Mouse (Mus musculus): ENCODE measurements around the gene Tbc1d1. TPM values are rescaled to one million over a fixed set of nuclear protein-coding genes. Genes with fewer than 3 reads are reported as not detected.

Tbc1d1 gene
- total RNA-seq, 2 experiments from 2014 or later, result 16.2 to 20.2 TPM

- intact Hi-C loops (cut with DNase I), result no loop called here
- no peak for DNase-seq (ENCODE audit: low spot score in 2 of 2)
Measured at GRCm38 (mm10) chr5:64386996-64387395, 230.9 kb downstream of the Tbc1d1 start.

DNA sequence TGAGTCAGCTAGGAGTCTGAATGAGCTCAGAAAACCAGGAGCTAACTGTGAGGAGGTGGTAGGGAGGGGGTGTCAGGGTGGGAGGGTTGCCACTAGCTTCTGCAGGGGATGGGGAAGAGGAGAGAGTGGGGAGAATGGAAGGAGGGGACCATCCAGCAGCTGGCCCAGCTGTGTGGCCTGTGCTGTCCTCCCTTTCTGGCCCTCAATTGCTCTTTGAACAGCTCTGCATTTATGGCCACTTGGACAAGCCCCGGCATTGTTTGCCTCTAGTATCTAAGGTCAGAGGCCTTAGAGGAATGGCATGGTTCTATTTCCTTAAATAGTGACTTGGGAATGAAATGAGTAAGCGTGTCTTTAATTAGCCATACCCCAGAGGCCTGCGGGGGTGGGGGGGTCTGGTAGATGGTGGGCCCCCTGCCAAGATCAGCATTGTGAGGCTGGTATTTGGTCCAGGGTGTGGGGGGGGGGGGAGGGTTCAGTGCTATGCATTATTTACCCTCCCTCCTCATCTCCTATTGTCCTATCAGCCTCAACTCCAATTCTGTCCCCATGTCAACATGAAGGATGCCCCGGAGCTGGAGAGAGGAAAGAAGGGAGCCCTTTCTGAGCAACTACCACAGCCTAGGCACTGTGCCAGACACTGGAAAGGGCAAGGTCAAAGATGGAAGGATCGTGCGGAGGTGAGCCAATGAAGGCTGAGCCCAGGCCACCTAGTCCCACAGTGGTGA, 233.3 kb downstream of the Tbc1d1 start:
- DNase-seq (ENCODE audit: low spot score in 2 of 2), result no peak
- intact Hi-C loops (cut with DNase I), result no loop called here

- DNase-seq (ENCODE audit: low spot score in 2 of 2), result no peak
- intact Hi-C loops (cut with DNase I), result no loop called here
Measured at GRCm38 (mm10) chr5:64391346-64391745, 235.2 kb downstream of the Tbc1d1 start.

GRCm38 (mm10) chr5:64392426-64393020, 236.4 kb downstream of the Tbc1d1 start:
- DNase-seq (ENCODE audit: low spot score in 2 of 2), result no peak
- intact Hi-C loops (cut with DNase I), result no loop called here

DNA sequence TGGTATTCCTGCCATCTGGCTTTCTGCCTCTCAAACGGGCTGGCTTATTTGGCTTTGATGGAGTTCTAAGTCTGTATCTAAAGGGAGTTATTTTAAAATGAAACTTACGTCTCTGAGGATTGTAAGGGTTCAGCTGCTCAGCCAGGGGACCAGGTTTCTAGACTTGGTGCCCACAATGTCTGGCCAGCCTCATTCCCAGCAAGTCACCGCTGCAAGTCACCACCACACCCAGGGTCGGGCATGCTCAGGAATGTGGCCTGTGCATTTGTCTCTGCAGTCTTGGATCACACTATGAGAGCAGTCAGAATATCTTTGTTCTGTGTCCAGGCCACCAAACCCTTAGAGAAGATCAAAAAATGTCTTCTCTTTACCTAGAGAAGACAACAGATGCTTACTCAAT, 237.4 kb downstream of the Tbc1d1 start:
- intact Hi-C loops (cut with DNase I), result no loop called here
- no peak for DNase-seq (ENCODE audit: low spot score in 2 of 2)

- intact Hi-C loops (cut with DNase I), result no loop called here
- DNase-seq (ENCODE audit: low spot score in 2 of 2), result no peak
Measured at GRCm38 (mm10) chr5:64398155-64398554, 242.1 kb downstream of the Tbc1d1 start.

GRCm38 (mm10) chr5:64400742-64401141, 244.6 kb downstream of the Tbc1d1 start:
- no peak for DNase-seq (ENCODE audit: low spot score in 2 of 2)
- intact Hi-C loops (cut with DNase I), result no loop called here

Small RNAs within 50 kb of the gene (microRNA-seq; reads per million reads assigned to microRNA genes)
- gene Gm22395, result 0 reads per million in 2 experiments

Other genes with a start within 250 kb of the Tbc1d1 start
- gene Rell1, start 187.4 kb upstream of the Tbc1d1 start, total RNA-seq (2021), result 10 to 100 TPM; 10.6 to 11.7 TPM
- 1 to 10 TPM; 9.0 to 9.9 TPM for gene Pgm2, start 63.4 kb upstream of the Tbc1d1 start, total RNA-seq (2021)